Mouse (Mus musculus) cerebellum, adult 2 months (tissue): ENCODE results near the gene Gm42957.

Experiments used
- CTCF ChIP-seq: fragments of 200-500 bp; IDR thresholded peaks from 2 replicates; pipeline ENCODE4 v1.5.1; 2011; ENCODE audit warnings: low read depth, mild to moderate bottlenecking, control low read depth, low read length, moderate library complexity, borderline replicate concordance; ENCODE audit not compliant: insufficient read depth
- POLR2A ChIP-seq: fragments of 200-500 bp; IDR thresholded peaks from 2 replicates; pipeline ENCODE4 v1.6.1; 2011; ENCODE audit warnings: low read length, control low read depth, borderline replicate concordance; ENCODE audit not compliant: insufficient read depth

DNA sequence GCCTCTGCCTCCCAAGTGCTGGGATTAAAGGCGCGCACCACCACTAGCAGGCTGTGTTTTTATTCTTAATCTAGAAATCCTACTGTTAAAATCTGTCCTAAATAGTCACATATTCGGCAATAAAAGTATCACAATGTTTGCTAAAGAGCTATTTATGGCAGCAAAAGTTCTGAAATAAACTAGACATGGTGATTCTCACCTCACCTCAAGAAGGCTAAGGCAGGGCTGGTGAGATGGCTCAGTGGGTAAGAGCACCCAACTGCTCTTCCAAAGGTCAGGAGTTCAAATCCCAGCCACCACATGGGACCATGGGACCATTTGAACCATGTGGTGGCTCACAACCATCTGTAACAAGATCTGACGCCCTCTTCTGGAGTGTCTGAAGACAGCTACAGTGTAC is 44.6 kb upstream of the Gm42957 start:
- TF ChIP-seq CTCF (no peak), POLR2A (no peak)
